Mouse (Mus musculus) mature B cell (primary cell): Measurements from ENCODE around the gene Fkbp4.

Source experiments
- in situ Hi-C: fragments of 300-500 bp; cut with MboI; formaldehyde crosslinking; loops from 2 replicates; pipeline ENCODE4 v1.14.3; 2019

Gene Fkbp4

DNA sequence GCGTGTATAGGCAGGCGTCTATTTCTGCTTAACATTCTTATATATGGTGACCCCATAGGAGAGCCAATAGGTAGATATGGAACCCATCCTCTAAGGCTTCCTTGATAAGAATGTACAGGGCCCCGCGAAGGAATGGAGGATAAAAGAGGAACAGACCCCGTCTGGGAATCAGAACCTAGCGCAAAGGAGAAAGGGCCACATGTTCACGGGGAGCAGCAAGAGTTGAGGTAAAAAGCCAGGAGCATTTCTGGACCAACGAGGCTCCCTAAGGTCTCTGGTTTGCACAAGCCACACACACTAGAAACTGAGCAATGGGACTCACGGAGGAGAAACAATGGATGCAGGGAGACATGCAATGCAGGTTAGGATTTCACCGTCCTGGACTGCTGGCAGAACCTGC is 1.2 kb downstream of the Fkbp4 start:
- in situ Hi-C loops, result no loop called here

DNA sequence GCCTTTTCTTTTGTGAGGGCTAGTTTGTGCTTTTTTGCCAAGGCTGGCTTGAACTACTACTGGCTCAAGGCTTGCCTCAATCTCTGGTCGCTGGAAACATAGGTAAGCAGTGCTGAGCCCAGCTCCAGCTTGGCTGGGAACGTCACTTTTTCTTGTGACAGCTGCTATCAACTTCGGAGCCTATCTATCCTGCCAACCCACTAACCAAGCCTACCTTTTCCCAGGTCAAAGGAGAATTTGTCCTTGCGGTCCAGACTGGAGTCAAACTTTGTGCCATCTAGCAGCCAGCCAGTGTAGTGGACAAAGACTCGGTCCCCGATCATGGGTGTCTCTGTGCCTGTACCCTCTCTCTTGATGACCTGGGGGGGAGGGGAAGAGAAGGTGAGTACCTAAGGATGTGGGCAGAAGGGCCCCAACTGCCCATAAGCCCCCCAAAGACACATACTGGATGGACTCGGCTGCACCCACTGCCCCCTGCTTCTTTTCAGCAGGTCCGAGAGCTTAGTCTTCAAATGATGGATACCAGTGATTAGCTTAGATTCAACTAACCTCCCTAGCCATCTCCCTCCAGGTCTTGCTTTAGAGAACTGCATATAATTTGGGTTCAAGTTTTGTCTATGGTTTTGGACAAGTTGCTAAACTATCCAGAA is 2.0 kb downstream of the Fkbp4 start:
- in situ Hi-C loops, result no loop called here

DNA sequence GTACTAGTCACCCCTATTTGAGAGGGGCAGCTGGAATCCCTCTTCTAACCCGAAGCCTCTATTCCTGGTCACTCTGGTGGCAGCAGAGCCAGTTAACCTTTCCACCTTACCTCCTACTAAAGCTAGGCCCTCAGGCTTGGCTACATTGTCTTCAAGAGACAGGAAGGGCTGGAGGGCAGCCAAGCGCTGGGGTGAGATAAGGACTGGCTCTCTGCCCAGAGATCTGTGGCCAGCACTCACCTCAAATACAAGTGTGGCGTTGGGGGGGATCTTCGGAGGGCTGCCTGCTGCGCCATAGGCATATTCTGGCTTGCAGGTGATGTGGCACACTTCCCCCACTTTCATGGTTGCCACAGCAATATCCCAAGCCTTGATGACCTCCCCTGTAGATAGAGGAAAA is 3.0 kb downstream of the Fkbp4 start:
- in situ Hi-C loops, result no loop called here

DNA sequence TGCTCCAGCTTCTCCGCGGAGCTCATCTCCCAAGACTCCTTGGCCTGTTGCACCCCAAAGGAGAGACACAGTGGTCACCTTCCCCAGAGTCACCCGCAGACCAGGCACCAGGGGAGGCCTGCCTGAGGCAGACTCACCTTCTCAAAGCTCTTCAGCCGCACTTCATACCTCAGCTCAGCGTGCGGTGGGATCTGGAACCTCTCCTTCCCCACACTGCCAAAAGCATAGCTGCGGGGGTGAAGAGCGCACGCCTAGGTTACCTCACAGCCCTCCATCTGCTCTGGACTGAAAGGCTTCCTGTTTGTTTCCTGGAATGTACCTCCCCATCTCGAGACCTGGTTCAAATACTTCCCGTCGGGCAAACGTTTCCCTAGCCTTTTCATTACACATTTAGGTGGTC is 4.9 kb downstream of the Fkbp4 start:
- in situ Hi-C loops, result no loop called here

DNA sequence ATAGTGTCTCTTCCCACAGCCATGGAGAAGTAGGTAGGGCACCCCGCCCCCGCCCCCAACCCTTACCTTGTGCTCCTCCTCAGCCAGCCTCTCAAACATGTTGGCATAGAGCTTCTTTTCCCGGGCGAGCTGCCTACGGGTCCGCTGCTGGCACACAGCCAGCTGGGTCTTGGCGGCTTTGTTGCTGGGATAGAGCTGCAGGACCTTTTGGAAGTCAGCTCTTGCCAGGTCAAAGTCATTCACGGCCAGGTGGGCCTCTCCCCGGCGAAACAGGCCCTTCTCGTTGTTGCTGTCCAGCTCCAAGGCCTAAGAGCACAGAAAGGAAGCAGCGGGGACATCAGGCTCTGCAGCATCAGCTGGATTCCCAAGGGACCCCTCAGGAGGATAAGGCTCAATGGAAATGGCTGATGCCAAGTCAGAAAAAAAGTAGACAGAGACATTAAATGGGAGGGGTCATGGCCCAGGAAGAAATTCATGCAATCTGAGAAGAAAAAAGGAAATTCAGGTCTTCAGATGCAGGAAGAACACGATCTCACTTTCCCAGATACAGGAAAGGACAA is 6.0 kb downstream of the Fkbp4 start:
- in situ Hi-C loops, result no loop called here

DNA sequence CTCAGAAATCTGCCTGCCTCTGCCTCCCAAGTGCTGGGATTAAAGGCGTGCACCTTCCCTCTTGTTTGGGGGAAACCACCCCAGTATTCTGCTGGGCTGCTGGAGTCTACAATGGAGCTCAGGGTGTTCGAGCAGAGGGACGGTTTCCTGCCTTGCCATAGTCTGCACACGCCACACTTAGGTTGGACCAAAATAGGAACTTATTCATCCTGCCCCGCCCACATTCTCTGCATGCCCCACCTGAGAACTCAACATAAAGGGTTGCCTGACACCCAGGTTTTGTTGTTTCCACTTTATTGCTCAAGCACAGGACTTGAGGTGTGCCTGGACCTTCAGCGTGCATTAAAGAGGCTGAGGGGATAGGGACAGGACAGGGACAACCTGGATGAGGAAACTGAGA is 8.7 kb downstream of the Fkbp4 start:
- in situ Hi-C loops, result no loop called here

DNA sequence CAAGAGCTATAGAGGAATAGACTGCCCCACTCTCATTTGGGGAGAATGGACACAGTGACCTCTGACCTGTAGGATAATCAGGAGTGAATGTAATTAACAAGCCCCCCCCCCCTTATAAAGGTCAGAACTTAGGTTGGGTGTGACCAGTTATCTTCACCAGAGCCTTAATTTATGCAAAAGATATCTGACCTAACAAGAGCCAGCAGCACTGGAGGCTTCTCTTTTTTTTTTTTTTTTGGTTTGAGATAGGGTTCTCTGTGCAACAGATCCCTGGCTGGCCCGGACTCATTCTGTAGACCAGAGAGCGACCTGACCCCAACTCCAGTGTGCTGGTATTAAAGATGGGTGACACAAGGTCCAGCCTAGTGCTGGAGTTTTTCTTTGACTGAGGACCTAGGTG is 9.2 kb downstream of the Fkbp4 start:
- in situ Hi-C loops, result no loop called here

DNA sequence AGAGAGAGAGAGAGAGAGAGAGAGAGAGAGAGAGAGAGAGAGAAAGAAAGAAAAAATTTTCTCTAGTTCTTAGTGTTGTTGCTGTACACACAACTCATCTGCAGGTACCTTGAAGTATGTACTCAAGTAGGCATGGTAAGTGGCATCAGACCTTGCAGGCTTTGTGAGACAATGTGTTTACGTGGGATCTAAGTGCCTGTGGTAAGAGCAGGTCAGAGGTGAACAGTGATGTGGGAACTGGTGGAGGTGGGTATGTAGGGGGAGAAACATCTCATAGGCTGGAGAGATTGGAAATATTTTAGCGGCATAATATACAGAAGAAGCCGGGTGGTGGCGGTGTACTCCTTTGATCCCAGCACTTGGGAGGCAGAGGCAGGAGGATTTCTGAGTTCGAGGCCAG is 10.9 kb downstream of the Fkbp4 start:
- in situ Hi-C loops, result no loop called here

DNA sequence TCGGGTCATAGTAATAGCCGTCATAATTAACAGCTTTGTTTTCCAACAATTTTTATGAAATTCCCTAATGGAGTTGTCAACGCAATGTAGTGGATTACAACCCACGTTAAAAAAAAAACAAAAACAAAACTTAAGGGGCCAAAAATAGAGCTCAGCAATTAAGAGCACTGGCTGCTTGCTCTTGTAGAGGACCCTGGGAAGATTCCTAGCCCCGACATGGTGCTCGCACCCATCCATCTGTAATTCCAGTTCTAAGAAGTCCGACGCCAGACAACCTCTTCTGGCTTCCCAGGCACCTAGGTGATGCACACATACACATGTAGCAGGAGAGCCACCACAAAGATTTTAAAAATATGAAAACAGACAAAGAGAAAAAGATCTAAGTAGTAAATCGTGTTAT is 13.4 kb downstream of the Fkbp4 start:
- in situ Hi-C loops, result no loop called here

DNA sequence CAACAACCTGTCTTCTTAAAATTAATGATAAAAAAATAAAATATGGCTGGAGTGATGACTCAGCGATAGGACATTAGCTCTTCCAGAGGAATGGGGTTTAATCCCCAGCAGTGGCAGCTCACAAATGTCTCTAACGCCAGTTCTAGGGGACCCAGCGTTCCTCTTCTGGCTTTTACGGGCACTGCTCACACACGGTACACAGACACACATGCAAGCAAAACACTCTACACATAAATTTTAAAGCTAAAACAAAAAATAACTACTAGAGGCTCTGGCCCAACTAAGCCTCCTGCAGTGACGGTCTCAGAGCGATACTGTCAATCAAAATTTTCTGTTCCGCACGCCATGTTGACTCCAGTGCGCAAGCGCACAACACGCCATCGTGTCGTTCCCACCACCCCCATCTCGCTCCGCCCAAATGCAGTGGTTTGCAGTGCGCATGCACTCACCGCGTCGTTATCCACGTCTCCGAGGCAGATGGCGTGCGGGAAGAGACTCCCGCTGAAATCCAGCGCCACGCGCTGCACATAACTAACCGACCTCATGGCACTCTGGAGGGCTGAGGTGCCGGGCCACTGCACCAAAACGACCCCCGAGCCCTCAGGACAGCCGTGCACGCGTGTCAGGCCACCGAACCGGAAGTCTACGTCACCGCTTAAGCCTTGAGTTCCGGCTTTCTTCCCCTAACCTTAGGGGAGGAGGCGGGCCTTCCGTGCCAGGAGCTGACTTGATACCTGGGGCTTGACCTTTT is 14.0 kb downstream of the Fkbp4 start, which contains the start of gene Itfg2:
Gene Itfg2 (minus strand): TSS at position 663 of the 751 bp plus-strand sequence.
- in situ Hi-C loops, result no loop called here

DNA sequence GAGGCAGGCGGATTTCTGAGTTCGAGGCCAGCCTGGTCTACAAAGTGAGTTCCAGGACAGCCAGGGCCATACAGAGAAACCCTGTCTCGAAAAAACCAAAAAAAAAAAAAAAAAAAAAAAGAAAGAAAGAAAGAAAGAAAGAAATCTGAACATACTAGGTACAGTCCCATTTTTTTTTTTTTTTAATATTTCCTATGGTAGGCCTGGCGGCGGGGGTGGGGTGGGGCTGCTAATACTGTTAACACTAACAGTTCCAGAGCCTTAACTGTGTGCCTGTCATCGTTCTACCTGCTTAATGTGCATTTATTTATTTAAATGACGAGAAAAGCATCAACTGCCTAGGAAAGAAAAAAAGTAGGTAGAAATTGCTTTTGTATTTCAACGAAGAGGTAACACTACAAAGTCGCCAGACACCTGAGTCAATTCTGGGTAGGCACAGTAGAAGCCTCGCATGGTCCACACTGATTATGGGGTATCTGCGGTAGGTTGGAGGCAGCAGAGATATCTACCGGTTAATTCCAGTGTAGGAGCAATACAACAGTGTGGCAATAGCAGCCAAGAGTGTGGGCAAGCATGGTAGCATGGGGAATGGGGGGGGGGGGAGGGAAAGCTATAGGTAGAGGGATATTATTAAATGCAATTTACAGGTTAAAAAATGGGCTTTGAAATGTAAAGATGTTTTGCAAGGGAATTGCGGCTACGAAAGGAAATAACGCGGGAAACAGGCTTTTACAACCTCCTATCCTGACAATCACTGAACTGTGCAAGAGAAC is 14.8 kb downstream of the Fkbp4 start:
- in situ Hi-C loops, result no loop called here

DNA sequence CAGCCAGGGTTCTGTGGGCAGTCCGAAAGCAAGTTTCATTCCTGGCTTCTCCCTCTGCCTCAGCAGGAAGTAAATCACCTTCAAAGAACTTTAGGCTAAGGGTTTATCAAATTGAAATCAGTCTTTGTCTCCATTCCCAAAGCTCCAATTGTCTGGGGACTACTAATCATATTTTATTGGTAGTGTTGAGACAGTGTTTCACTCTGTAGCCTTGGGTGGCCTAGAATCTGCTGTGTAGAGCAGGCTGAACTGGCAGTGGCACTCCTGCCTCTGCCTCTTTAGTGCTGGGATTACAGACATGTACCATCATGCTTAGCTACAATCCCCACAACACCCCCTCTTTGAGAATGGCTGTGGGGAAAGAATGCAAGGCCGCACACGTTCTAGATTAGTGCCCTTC is 17.0 kb downstream of the Fkbp4 start:
- in situ Hi-C loops, result no loop called here

DNA sequence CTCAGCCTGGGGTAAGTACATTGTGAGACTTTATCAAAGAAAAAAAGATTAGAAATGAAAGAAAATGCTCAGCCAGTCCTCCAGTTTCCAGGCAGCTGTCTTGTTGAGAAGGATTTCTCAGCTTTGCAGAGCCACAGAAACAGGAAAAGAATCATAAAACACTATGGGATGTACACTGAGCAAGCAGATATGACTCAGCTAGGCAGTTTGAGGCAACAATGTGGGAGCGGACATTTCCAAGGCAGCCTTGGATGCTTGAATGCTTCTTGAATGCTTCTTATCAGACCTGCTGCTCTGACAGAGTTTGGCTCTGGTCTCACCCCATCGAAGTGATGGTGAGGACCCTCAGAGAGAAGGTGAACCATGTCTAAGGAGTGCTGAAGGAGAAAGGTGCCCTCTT is 17.4 kb downstream of the Fkbp4 start:
- in situ Hi-C loops, result no loop called here

DNA sequence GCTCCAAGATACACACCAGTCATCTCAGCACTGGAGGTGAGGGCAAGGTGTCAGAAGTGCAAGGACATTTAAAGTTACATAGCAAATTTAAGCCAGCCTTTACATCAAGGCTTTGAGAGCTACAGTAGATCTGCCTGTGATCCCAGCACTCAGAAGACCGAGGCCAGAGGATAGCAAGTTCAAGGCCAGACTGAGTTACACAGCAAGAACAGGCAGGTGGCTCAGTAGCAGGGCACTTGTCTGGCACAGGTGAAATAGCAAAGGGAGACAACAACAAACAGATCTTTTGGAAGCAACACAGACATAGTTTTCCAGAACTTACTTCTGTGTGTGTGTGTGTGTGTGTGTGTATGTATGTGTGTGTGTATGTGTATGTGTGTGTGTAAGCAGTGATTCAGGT is 20.4 kb downstream of the Fkbp4 start:
- in situ Hi-C loops, result loop anchor here (10.0 kb wide), 1 partner anchor 93 kb away; no protein-coding TSS in a partner anchor

DNA sequence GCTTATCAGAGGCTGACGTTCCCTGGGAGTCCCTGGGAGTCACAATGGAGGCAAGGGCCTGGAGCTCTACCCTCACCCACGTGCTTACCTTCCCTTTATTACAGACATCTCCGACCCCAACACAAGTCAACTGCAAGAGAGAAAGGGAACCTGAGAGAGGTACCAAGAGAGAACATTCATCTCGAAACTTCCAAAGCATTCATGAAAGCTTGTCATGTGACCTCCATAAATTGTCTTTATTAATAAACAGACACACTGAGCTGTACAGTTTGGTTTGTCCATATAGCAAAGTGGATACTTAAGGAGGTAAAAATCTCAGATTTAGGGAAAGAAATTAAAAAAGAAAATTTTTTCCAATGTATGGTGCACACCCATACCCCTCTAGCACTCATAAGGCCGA is 22.3 kb downstream of the Fkbp4 start:
- in situ Hi-C loops, result loop anchor here (10.0 kb wide), 1 partner anchor 91 kb away; no protein-coding TSS in a partner anchor

DNA sequence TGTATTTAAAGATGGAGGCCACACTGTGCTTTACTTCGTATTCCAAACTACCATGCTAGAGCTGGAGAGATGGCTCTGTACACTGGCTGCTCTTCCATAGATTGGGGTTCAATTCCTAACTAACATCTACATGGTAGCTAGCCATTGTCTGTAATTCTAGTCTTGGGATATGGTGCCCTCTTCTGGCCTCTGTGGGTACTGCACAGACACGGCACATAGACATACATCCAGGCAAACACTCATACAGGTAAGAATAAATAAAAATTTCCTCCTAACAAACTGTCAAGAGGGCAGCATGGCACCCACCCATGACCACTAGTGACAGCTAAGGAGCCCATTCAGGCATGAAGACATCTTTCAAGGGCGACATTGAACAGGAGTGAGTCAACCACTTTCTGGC is 27.4 kb downstream of the Fkbp4 start:
- in situ Hi-C loops, result loop anchor here (10.0 kb wide), 1 partner anchor 86 kb away; no protein-coding TSS in a partner anchor

DNA sequence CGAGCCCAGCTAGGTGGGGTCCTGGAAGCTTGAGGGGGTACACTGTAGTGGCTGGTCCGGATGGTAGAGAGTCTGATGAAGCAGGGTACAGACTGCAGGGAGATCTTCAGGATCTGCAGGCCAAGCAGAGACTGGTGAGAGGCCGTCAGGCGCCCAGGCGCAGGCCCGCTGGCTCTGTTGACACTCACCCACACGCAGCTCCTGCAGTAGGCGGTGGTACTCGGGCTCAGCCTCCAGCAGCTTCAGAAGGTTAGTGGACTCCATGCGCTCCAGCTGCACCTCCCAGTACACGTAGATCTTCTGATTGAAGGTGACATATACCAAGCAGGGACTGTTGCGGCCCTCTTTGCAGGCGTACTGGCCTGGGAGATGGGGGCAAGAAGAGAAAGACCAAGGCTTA is 28.2 kb downstream of the Fkbp4 start:
- in situ Hi-C loops, result loop anchor here (10.0 kb wide), 1 partner anchor 86 kb away; no protein-coding TSS in a partner anchor

DNA sequence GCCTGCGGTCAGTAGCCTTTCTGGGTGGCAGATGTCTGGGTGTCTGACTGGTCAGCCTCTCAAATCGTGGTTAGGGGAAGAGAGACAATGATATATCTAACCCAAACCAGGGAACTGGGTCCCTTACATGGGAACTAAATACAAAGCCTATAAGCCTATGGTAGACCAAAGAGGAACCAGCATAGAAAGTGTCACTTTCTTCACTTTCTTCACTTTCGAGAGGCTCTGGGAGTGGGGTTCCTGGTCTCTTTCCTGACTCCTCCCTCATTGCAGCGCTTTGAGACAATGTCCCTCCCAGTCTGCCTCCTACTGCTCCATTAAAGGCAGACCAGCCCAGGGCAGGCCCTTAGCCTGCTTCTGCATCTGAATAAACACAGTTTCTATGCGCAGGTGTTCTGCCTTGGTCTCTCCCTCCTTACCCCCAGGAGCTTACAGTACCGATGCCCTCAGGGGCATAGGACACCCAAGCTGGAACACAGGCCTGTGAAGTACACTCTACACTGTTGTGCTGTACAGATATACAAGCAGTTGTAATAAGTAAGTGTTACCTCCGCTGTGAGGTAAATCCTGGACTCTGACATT is 29.8 kb downstream of the Fkbp4 start:
- in situ Hi-C loops, result no loop called here

DNA sequence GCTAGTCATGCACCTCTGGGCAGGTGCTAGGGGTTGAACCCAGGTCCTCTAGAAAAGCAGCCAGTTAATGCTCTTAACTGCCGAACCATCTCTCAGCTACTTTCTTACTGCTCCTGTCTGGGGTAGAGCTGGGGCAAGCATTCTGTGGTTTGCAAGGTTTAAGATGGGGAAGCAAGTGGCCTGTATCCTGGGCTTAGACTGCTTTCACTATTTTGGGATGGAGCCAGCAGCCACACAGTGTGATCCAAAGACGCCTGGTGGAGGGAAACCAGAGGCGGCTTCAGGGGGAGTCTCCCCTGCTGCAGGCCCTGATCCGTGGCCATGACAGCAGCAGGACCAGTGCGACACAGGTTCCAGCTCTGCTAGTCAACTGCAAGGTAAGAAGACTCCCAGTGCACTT is 33.8 kb downstream of the Fkbp4 start:
- in situ Hi-C loops, result no loop called here

DNA sequence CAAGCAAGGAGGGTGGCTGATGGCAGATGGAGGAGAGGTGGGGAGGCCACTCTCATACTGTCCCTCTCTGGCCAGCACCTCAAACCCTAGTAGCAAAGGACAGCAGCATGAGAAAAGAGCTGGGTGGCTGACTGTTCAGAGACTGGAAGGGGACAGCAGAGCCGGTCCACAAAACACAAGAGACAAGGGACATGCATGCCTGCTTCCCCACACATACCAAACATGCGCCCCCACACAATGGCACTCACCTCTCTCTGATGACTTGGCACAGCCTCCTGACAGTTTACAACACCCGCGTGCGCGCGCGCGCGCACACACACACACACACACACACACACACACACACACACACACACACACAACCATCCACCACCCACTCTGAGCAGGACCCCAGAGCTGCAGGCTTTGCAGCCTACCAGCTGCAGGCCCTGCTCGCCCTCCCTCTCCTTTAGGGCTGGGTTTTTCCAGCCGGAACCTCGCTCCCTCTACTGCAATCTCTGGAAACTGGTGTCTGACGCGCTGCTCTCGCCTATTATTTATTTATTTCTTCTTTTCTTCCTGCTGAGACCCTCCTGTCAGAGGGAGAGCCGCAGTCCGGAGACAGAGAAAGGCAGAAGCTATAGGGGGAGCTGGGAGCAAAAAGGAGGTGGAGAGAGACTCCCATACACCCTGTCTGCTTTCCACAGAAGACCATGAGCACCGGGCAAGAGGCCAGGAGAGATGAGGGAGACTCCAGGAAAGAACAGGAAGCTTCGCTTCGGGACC is 38.9 kb downstream of the Fkbp4 start:
- in situ Hi-C loops, result no loop called here

DNA sequence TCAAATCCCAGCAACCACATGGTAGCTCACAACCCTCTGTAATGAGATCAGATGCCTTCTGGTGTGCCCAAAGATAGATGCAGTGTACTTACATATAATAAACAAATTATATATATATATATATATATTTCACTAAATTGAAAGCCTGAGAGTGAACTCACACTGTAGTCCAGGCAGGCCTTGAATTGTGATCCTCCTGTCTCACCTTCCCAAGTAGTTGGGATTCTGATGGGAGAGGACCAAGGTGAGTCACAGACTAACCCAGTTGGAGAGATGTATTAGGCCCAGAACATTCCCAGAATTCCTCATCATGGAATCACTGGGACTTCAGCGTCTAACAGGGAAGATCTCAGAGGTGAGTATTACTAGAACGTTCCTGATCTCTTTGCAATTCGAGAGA is 39.5 kb downstream of the Fkbp4 start, which contains the start of gene Nrip2:
Gene Nrip2 (plus strand): TSS at position 301 of the 400 bp plus-strand sequence.
- in situ Hi-C loops, result no loop called here
